Mouse (Mus musculus): ENCODE measurements around the gene Psg19. TPM values are rescaled to one million over a fixed set of nuclear protein-coding genes. Genes with fewer than 3 reads are reported as not detected.

Psg19 gene
- not detected in 2 replicates for polyA plus RNA-seq (2016; fragmentation: Nextera tagmentation; extraction: Ambion mirVana)

DNA sequence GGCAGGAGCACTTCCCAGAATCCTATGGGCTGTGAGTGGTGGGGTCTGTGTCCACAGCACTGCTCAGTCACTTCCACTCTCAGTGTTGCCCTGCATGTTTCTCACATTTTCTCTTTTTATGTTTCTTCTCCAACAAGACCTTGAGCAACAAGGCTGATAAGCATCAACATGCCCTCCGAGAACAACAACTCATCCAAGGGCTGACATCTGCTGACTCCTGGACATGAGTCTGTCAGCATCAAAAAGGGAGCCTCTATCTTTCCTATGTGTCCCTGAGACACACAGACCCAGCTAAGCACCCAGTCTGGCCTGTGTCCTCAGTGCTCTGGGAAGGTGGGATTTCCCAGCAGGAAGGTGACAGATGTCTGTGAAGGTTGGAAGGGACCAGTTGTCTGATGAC, at the start of gene Psg19:
Gene Psg19 (minus strand): TSS at position 101 of the 400 bp plus-strand sequence.
- Histone ChIP-seq H3K4me1 (replicated peaks) (no peaks in the 10 kb centered on the region), H3K4me3 (replicated peaks) (no peak within 1 kb of the TSS), H3K4me2 (no peak within 1 kb of the TSS), H3K9ac (replicated peaks) (no peak within 1 kb of the TSS), H3K27ac (no peak within 1 kb of the TSS), H3K27me3 (no peaks in the 10 kb centered on the region), H3K9me3 (no peaks in the 10 kb centered on the region), H3K36me3 (no peaks in the 10 kb centered on the region)
- no peak for ATAC-seq (ENCODE audit: insufficient number of reproducible peaks, insufficient read depth, low FRiP score, low TSS enrichment, low read depth)
- WGBS, result 74% methylated on average over 1 of the region's 1 CpGs

- Histone ChIP-seq H3K9ac (replicated peaks) (no peak overlapping the region), H3K4me2 (no peak overlapping the region), H3K4me1 (replicated peaks) (0 out of 2 replicates have a peak, but pooled peaks cover 4% of the 10 kb centered on the region), H3K36me3 (no peaks in the 10 kb centered on the region), H3K27ac (no peak overlapping the region), H3K9me3 (no peaks in the 10 kb centered on the region), H3K4me3 (replicated peaks) (no peak overlapping the region), H3K27me3 (no peaks in the 10 kb centered on the region)
- no peak for ATAC-seq (ENCODE audit: insufficient number of reproducible peaks, insufficient read depth, low FRiP score, low TSS enrichment, low read depth)
- WGBS, result 33% methylated on average over 5 of the region's 5 CpGs
Observed at GRCm38 (mm10) chr7:18844811-18845210, 46.5 kb upstream of the Psg19 start.

GRCm38 (mm10) chr7:18841174-18841567, 42.9 kb upstream of the Psg19 start:
- WGBS, result 85% methylated on average over 1 of the region's 1 CpGs
- Histone ChIP-seq H3K4me1 (replicated peaks) (0 out of 2 replicates have a peak, but pooled peaks cover 5% of the 10 kb centered on the region), H3K4me3 (replicated peaks) (0 out of 2 replicates have a peak overlapping the region, but pooled peaks have one; percentile 9), H3K36me3 (no peaks in the 10 kb centered on the region), H3K4me2 (peak overlapping the region; percentile 46), H3K9ac (replicated peaks) (no peak overlapping the region), H3K9me3 (no peaks in the 10 kb centered on the region), H3K27me3 (no peaks in the 10 kb centered on the region), H3K27ac (no peak overlapping the region)
- ATAC-seq (ENCODE audit: insufficient number of reproducible peaks, insufficient read depth, low FRiP score, low TSS enrichment, low read depth), result no peak; the same call in 1 of the 2 replicates

DNA sequence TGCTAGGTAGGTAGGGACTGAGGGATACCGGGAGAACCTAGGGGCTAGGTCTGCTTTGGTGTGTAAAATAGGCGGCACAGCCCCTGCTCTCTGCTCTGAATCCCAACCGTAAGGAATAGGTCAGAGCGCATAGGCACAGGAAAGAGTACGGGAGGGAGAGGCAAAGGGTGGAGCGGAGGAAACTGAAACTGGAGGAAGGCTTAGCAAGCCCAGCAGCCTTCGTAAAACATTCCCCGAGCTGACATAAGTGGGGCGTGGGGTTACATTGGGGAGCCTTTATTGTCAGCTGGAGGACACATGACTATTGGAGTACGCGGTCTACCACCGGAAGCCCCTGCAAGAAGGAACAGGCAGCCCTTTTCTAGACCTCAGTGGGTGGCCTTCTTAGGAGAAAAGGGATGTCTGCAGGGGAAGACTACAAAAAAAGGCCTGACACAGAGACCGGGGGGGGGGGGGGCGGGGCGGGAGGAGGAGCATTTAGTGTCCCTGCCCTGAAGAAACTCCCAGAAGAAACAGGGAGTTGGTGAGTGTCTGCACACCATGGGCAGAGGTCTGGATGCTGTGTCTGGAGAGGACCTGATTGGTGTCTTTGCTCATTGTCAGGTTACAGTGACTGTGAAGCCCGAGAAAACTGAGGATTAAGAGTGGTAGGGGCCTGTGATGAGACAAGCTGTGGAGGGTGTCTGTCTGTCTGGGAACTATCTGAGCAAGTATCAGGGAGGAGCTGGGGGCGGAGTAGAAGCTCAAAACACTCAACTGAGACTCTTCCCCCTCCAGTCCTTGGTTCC, 42.3 kb upstream of the Psg19 start:
- WGBS, result 6% methylated on average over 14 of the region's 17 CpGs
- Histone ChIP-seq H3K9ac (replicated peaks) (peak overlapping the region; percentile 44), H3K9me3 (no peaks in the 10 kb centered on the region)

GRCm38 (mm10) chr7:18839865-18840264, 41.5 kb upstream of the Psg19 start, which contains the start of gene Mill2:
Mill2 (plus strand) TSS chr7:18839966.
- Histone ChIP-seq H3K4me2 (peak within 1 kb of the TSS; percentile 59), H3K9ac (replicated peaks) (peak within 1 kb of the TSS; percentile 44), H3K4me1 (replicated peaks) (0 out of 2 replicates have a peak, but pooled peaks cover 5% of the 10 kb centered on the region), H3K4me3 (replicated peaks) (peak within 1 kb of the TSS; percentile 33), H3K9me3 (no peaks in the 10 kb centered on the region), H3K27me3 (no peaks in the 10 kb centered on the region), H3K36me3 (no peaks in the 10 kb centered on the region), H3K27ac (peak within 1 kb of the TSS; percentile 70)
- peak; percentile 47; the same call in 1 of the 2 replicates for ATAC-seq (ENCODE audit: insufficient number of reproducible peaks, insufficient read depth, low FRiP score, low TSS enrichment, low read depth)
- 32% methylated on average over 3 of the region's 3 CpGs for WGBS

More for the DNA sequence above, 42.3 kb upstream of the Psg19 start:
- ATAC-seq (ENCODE audit: insufficient number of reproducible peaks, insufficient read depth, low FRiP score, low TSS enrichment, low read depth), result peak; percentile 78
- Histone ChIP-seq H3K27me3 (no peaks in the 10 kb centered on the region), H3K4me2 (peak overlapping the region; percentile 59), H3K27ac (peak overlapping the region; percentile 70), H3K4me1 (replicated peaks) (0 out of 2 replicates have a peak, but pooled peaks cover 5% of the 10 kb centered on the region), H3K4me3 (replicated peaks) (peak overlapping the region; percentile 33), H3K36me3 (no peaks in the 10 kb centered on the region)

GRCm38 (mm10) chr7:18832298-18832697, 34.0 kb upstream of the Psg19 start:
- 0 out of 2 replicates have a peak, but pooled peaks cover 8% of the 10 kb centered on the region for H3K9me3 ChIP-seq
- peaks cover 4% of the 10 kb centered on the region; the same call in 1 of the 2 replicates for H3K4me1 ChIP-seq (replicated peaks)
- no peak for ATAC-seq (ENCODE audit: insufficient number of reproducible peaks, insufficient read depth, low FRiP score, low TSS enrichment, low read depth)
- no peak overlapping the region for H3K9ac ChIP-seq (replicated peaks)
- no peak overlapping the region for H3K4me2 ChIP-seq
- no peaks in the 10 kb centered on the region for H3K36me3 ChIP-seq
- peaks cover 6% of the 10 kb centered on the region; the same call in 1 of the 2 replicates for H3K27me3 ChIP-seq
- H3K27ac ChIP-seq, result no peak overlapping the region
- WGBS, result 53% methylated on average over 13 of the region's 13 CpGs
- H3K4me3 ChIP-seq (replicated peaks), result no peak overlapping the region

GRCm38 (mm10) chr7:18829545-18829944, 31.2 kb upstream of the Psg19 start:
- ATAC-seq (ENCODE audit: insufficient number of reproducible peaks, insufficient read depth, low FRiP score, low TSS enrichment, low read depth), result no peak
- Histone ChIP-seq H3K4me3 (replicated peaks) (no peak overlapping the region), H3K4me1 (replicated peaks) (peaks cover 4% of the 10 kb centered on the region; the same call in 1 of the 2 replicates), H3K27me3 (peaks cover 6% of the 10 kb centered on the region; the same call in 1 of the 2 replicates), H3K27ac (no peak overlapping the region), H3K9me3 (0 out of 2 replicates have a peak, but pooled peaks cover 8% of the 10 kb centered on the region), H3K36me3 (no peaks in the 10 kb centered on the region), H3K4me2 (no peak overlapping the region), H3K9ac (replicated peaks) (no peak overlapping the region)
- 90% methylated on average over 7 of the region's 7 CpGs for WGBS

- no peak for ATAC-seq (ENCODE audit: insufficient number of reproducible peaks, insufficient read depth, low FRiP score, low TSS enrichment, low read depth)
- Histone ChIP-seq H3K9me3 (0 out of 2 replicates have a peak, but pooled peaks cover 8% of the 10 kb centered on the region), H3K27ac (no peak overlapping the region), H3K4me3 (replicated peaks) (no peak overlapping the region), H3K4me2 (no peak overlapping the region), H3K36me3 (no peaks in the 10 kb centered on the region), H3K27me3 (peaks cover 6% of the 10 kb centered on the region; the same call in 1 of the 2 replicates), H3K4me1 (replicated peaks) (peaks cover 4% of the 10 kb centered on the region; the same call in 1 of the 2 replicates), H3K9ac (replicated peaks) (no peak overlapping the region)
- 55% methylated on average over 9 of the region's 9 CpGs for WGBS
Observed at GRCm38 (mm10) chr7:18828592-18828991, 30.3 kb upstream of the Psg19 start.

- ATAC-seq (ENCODE audit: insufficient number of reproducible peaks, insufficient read depth, low FRiP score, low TSS enrichment, low read depth), result no peak; the same call in 1 of the 2 replicates
- H3K4me2 ChIP-seq, result no peak overlapping the region
- WGBS, result 54% methylated on average over 26 of the region's 26 CpGs
Observed at GRCm38 (mm10) chr7:18827792-18828546, 29.6 kb upstream of the Psg19 start.

GRCm38 (mm10) chr7:18821507-18821906, 23.2 kb upstream of the Psg19 start, which contains the start of gene Psg17:
Psg17 (minus strand) TSS chr7:18821607.
- Histone ChIP-seq H3K27me3 (0 out of 2 replicates have a peak, but pooled peaks cover 3% of the 10 kb centered on the region), H3K9me3 (no peaks in the 10 kb centered on the region), H3K9ac (replicated peaks) (no peak within 1 kb of the TSS), H3K27ac (no peak within 1 kb of the TSS), H3K36me3 (no peaks in the 10 kb centered on the region), H3K4me3 (replicated peaks) (no peak within 1 kb of the TSS), H3K4me1 (replicated peaks) (no peaks in the 10 kb centered on the region), H3K4me2 (no peak within 1 kb of the TSS)
- 65% methylated on average over 3 of the region's 3 CpGs for WGBS
- no peak for ATAC-seq (ENCODE audit: insufficient number of reproducible peaks, insufficient read depth, low FRiP score, low TSS enrichment, low read depth)

More at GRCm38 (mm10) chr7:18827792-18828546, 29.6 kb upstream of the Psg19 start:
- peaks cover 4% of the 10 kb centered on the region; the same call in 1 of the 2 replicates for H3K4me1 ChIP-seq (replicated peaks)
- H3K36me3 ChIP-seq, result no peaks in the 10 kb centered on the region
- H3K9ac ChIP-seq (replicated peaks), result no peak overlapping the region
- no peak overlapping the region for H3K4me3 ChIP-seq (replicated peaks)
- H3K9me3 ChIP-seq, result 0 out of 2 replicates have a peak, but pooled peaks cover 4% of the 10 kb centered on the region
- no peak overlapping the region for H3K27ac ChIP-seq
- H3K27me3 ChIP-seq, result peaks cover 6% of the 10 kb centered on the region; the same call in 1 of the 2 replicates
